23 mouse cellular contexts compared by ENCODE assay signal in genomic region chr1:73771773-73772172, GRCm38 (mm10).
A peak's percentile ranks its signal among the peaks of the same experiment; 100 is the strongest.
DNase-seq lines count a peak whose midpoint lies in the region; ATAC-seq and TF ChIP-seq lines count a peak whose summit lies in the region.
"Had no signal": no experiment of that assay in that cellular context is flagged by ENCODE, and none has a peak within 500 bp of the region (broad histone marks: within the 10 kb centered on the region; RNA-seq: fewer than 3 reads in every experiment).

No protein-coding gene starts in this region.

- no peak overlapping the region for H3K4me3 ChIP-seq in forebrain, embryonic 10.5 days
- no peak overlapping the region for H3K4me3 ChIP-seq in forebrain, embryonic 12.5 days (replicated peaks)
- no peak overlapping the region for H3K4me3 ChIP-seq in limb, embryonic 12.5 days (replicated peaks)
- no peak overlapping the region for H3K4me3 ChIP-seq in limb, embryonic 10.5 days
- H3K4me3 ChIP-seq in embryonic facial prominence, embryonic 11.5 days (ENCODE audit: low read depth, low read length), result no peak overlapping the region
- H3K4me3 ChIP-seq in limb, embryonic 14.5 days (replicated peaks; ENCODE audit: low read length), result no peak overlapping the region
- H3K4me3 ChIP-seq: heart, embryonic 15.5 days had no signal

- peaks cover 14% of the 10 kb centered on the region for H3K4me1 ChIP-seq in forebrain, embryonic 10.5 days
- H3K4me1 ChIP-seq in forebrain, embryonic 12.5 days, result 0 out of 2 replicates have a peak, but pooled peaks cover 5% of the 10 kb centered on the region
- H3K4me1 ChIP-seq in limb, embryonic 12.5 days (replicated peaks), result no peaks in the 10 kb centered on the region
- peaks cover 8% of the 10 kb centered on the region; the same call in 1 of the 2 replicates for H3K4me1 ChIP-seq in limb, embryonic 10.5 days
- H3K4me1 ChIP-seq in embryonic facial prominence, embryonic 11.5 days (ENCODE audit: control insufficient read depth, insufficient read depth, low read length), result no peaks in the 10 kb centered on the region
- H3K4me1 ChIP-seq in limb, embryonic 14.5 days (ENCODE audit: control insufficient read depth, insufficient read depth, low read length), result no peaks in the 10 kb centered on the region
- H3K4me1 ChIP-seq: heart, embryonic 15.5 days had no signal

- H3K27me3 ChIP-seq in forebrain, embryonic 10.5 days (ENCODE audit: poor library complexity, severe bottlenecking), result no peaks in the 10 kb centered on the region
- no peaks in the 10 kb centered on the region for H3K27me3 ChIP-seq in forebrain, embryonic 12.5 days
- no peaks in the 10 kb centered on the region for H3K27me3 ChIP-seq in limb, embryonic 12.5 days
- no peaks in the 10 kb centered on the region for H3K27me3 ChIP-seq in limb, embryonic 10.5 days (ENCODE audit: low read depth, poor library complexity, severe bottlenecking)
- H3K27me3 ChIP-seq in embryonic facial prominence, embryonic 11.5 days (ENCODE audit: control insufficient read depth, insufficient read depth, low read length), result no peaks in the 10 kb centered on the region
- no peaks in the 10 kb centered on the region for H3K27me3 ChIP-seq in limb, embryonic 14.5 days (ENCODE audit: control insufficient read depth, insufficient read depth, low read length)
- H3K27me3 ChIP-seq: heart, embryonic 15.5 days had no signal

- H3K9ac ChIP-seq in forebrain, embryonic 12.5 days, result no peak overlapping the region
- no peak overlapping the region for H3K9ac ChIP-seq in limb, embryonic 12.5 days (replicated peaks)
- no peak overlapping the region for H3K9ac ChIP-seq in embryonic facial prominence, embryonic 11.5 days (replicated peaks; ENCODE audit: low read length)
- H3K9ac ChIP-seq in limb, embryonic 14.5 days (ENCODE audit: low read depth, low read length, severe bottlenecking), result no peak overlapping the region
- H3K9ac ChIP-seq: heart, embryonic 15.5 days had no signal

- DNase-seq in forebrain, embryonic 10.5 days (ENCODE audit: extremely low spot score, low spot score), result peak; percentile 21
- no peak for DNase-seq in limb, embryonic 10.5 days (ENCODE audit: low spot score)
- peak; percentile 81 for DNase-seq in embryonic facial prominence, embryonic 11.5 days (ENCODE audit: low spot score)
- peak; percentile 26 for DNase-seq in limb, embryonic 14.5 days (ENCODE audit: low spot score)
- no peak for DNase-seq in spleen, postnatal 14 days (ENCODE audit: low spot score in 2 of 2)
- DNase-seq in B cell, adult 2 months, result no peak
- DNase-seq: adrenal gland, postnatal 14 days; cerebellum, adult 9-11 months; heart, adult 18-20 months; heart, postnatal 4 days; kidney, adult 11 months; liver; lung, postnatal 14 days; retina, postnatal 1 day; right cerebral cortex, postnatal 4 days; thymus, postnatal 25 days had no signal

- no peaks in the 10 kb centered on the region for H3K36me3 ChIP-seq in forebrain, embryonic 10.5 days (replicated peaks)
- H3K36me3 ChIP-seq in forebrain, embryonic 12.5 days (replicated peaks), result no peaks in the 10 kb centered on the region
- no peaks in the 10 kb centered on the region for H3K36me3 ChIP-seq in limb, embryonic 12.5 days
- H3K36me3 ChIP-seq in limb, embryonic 10.5 days, result no peaks in the 10 kb centered on the region
- no peaks in the 10 kb centered on the region for H3K36me3 ChIP-seq in embryonic facial prominence, embryonic 11.5 days (replicated peaks; ENCODE audit: control insufficient read depth, insufficient read depth, low read depth, low read length)
- H3K36me3 ChIP-seq in limb, embryonic 14.5 days (ENCODE audit: control insufficient read depth, insufficient read depth, low read length), result no peaks in the 10 kb centered on the region
- H3K36me3 ChIP-seq: G1E; heart, embryonic 15.5 days had no signal

- 58% methylated on average over 5 of the region's 5 CpGs for WGBS in forebrain, embryonic 10.5 days
- 77% methylated on average over 5 of the region's 5 CpGs for WGBS in forebrain, embryonic 12.5 days
- WGBS in limb, embryonic 12.5 days, result 46% methylated on average over 5 of the region's 5 CpGs
- 61% methylated on average over 5 of the region's 5 CpGs for WGBS in limb, embryonic 10.5 days
- 14% methylated on average over 5 of the region's 5 CpGs for WGBS in embryonic facial prominence, embryonic 11.5 days
- WGBS in limb, embryonic 14.5 days, result 36% methylated on average over 5 of the region's 5 CpGs

- H3K4me2 ChIP-seq in forebrain, embryonic 12.5 days, result no peak overlapping the region
- no peak overlapping the region for H3K4me2 ChIP-seq in limb, embryonic 12.5 days
- no peak overlapping the region for H3K4me2 ChIP-seq in embryonic facial prominence, embryonic 11.5 days (ENCODE audit: low read depth, low read length)
- no peak overlapping the region for H3K4me2 ChIP-seq in limb, embryonic 14.5 days (replicated peaks; ENCODE audit: low read depth, low read length, severe bottlenecking)
- H3K4me2 ChIP-seq: heart, embryonic 15.5 days had no signal

- H3K9me3 ChIP-seq in forebrain, embryonic 10.5 days, result no peaks in the 10 kb centered on the region
- no peaks in the 10 kb centered on the region for H3K9me3 ChIP-seq in forebrain, embryonic 12.5 days
- no peaks in the 10 kb centered on the region for H3K9me3 ChIP-seq in limb, embryonic 12.5 days
- no peaks in the 10 kb centered on the region for H3K9me3 ChIP-seq in limb, embryonic 10.5 days (replicated peaks)
- H3K9me3 ChIP-seq in embryonic facial prominence, embryonic 11.5 days (replicated peaks; ENCODE audit: control insufficient read depth, low read length), result no peaks in the 10 kb centered on the region
- no peaks in the 10 kb centered on the region for H3K9me3 ChIP-seq in limb, embryonic 14.5 days (ENCODE audit: control insufficient read depth, low read length)
- H3K9me3 ChIP-seq: G1E; heart, embryonic 15.5 days had no signal

- peak overlapping the region; percentile 62; the same call in 1 of the 2 replicates for H3K27ac ChIP-seq in forebrain, embryonic 10.5 days
- no peak overlapping the region for H3K27ac ChIP-seq in forebrain, embryonic 12.5 days
- no peak overlapping the region for H3K27ac ChIP-seq in limb, embryonic 12.5 days
- H3K27ac ChIP-seq in limb, embryonic 10.5 days, result no peak overlapping the region
- H3K27ac ChIP-seq in embryonic facial prominence, embryonic 11.5 days (replicated peaks; ENCODE audit: low read depth, low read length), result no peak overlapping the region; the same call in 1 of the 2 replicates
- H3K27ac ChIP-seq in limb, embryonic 14.5 days (replicated peaks; ENCODE audit: low read depth, low read length), result no peak overlapping the region
- H3K27ac ChIP-seq: heart, embryonic 15.5 days; hindbrain, postnatal 0 days had no signal

- ATAC-seq in forebrain, embryonic 12.5 days (ENCODE audit: low FRiP score), result no peak
- peak; percentile 37; the same call in 1 of the 2 replicates for ATAC-seq in limb, embryonic 12.5 days (ENCODE audit: insufficient number of reproducible peaks, insufficient read depth, low FRiP score, low TSS enrichment, low read depth)
- ATAC-seq in embryonic facial prominence, embryonic 11.5 days (replicated peaks; ENCODE audit: insufficient number of reproducible peaks, low FRiP score, low TSS enrichment, low read depth), result no peak; the same call in 1 of the 2 replicates
- ATAC-seq in limb, embryonic 14.5 days (ENCODE audit: low FRiP score, low read depth), result peak; percentile 70
- ATAC-seq: activated CD4-positive, CD25-positive, alpha-beta regulatory T cell, adult 4 months; hindbrain, postnatal 0 days; midbrain, embryonic 16.5 days had no signal

- no peak for TF ChIP-seq POLR2A in limb, embryonic 14.5 days (IDR thresholded peaks at IDR 0.05; ENCODE audit: borderline replicate concordance, extremely low read depth, insufficient read depth, insufficient read length)

Comparison
In these comparisons a context has a peak if more than half of its experiments do, and no peak if none do; other contexts are left out.
1. DNase-seq: peak in forebrain, embryonic 10.5 days (single experiment), embryonic facial prominence, embryonic 11.5 days (single experiment) and limb, embryonic 14.5 days (single experiment); none in limb, embryonic 10.5 days (single experiment), spleen, postnatal 14 days (0 of 2) and B cell, adult 2 months (0 of 2).
2. ATAC-seq: peak in limb, embryonic 12.5 days (single experiment) and limb, embryonic 14.5 days (single experiment); none in forebrain, embryonic 12.5 days (single experiment) and embryonic facial prominence, embryonic 11.5 days (single experiment).